Mouse (Mus musculus): Measurements from ENCODE around the gene Smim26.

DNA sequence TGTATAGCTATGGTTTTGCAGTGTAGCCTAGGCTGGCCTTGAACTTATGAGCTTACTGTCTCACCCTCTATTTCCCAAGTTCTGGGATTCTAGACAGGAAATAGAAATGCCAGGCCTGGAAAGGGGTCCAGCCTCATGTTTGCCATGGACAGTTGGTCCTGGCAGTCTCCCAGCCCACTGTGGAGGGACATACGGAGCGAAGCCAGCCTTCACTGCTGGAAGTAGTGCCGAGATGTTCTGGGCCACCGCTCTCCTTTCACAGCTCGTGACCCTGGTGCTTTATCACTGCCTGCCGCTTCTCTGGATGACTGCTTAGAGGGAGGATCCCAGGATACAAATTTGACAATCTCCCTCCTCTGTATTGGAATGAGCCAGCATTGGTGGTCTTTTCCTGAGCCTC, 27.6 kb downstream of the Smim26 start:
- no peak for TF ChIP-seq CTCF (IDR thresholded peaks at IDR 0.05; ENCODE audit: control insufficient read depth, insufficient read depth, insufficient read length)
- TF ChIP-seq FOSL1 (IDR thresholded peaks at IDR 0.05; ENCODE audit: insufficient read depth, low read length, poor library complexity, severe bottlenecking), result no peak
- TF ChIP-seq MYOG (IDR thresholded peaks at IDR 0.05; ENCODE audit: control insufficient read depth, extremely low read depth, insufficient read length), result no peak
- no peak for TF ChIP-seq MAX (IDR thresholded peaks at IDR 0.05)
- no peak for TF ChIP-seq USF1 (IDR thresholded peaks at IDR 0.05; ENCODE audit: low read depth)
- no peak for TF ChIP-seq CEBPB (IDR thresholded peaks at IDR 0.05; ENCODE audit: low read depth)
- no peak for TF ChIP-seq MYOD1 (IDR thresholded peaks at IDR 0.05; ENCODE audit: control insufficient read depth, insufficient read length, low read depth)

Data from C2C12 (cell line).